Mouse (Mus musculus): ENCODE measurements at regions not wholly inside any gene's neighbourhood (a gene's known extent, or its start where the extent isn't known, plus 50 kb on each side); places are given as distances from the start of the nearest gene placed in this dataset.

GRCm38 (mm10) chr5:64609378-64610087 is 193.7 kb upstream of the Klf3 start:
- Histone ChIP-seq H3K9ac (no peak overlapping the region), H3K4me1 (replicated peaks) (peaks cover 12% of the 10 kb centered on the region), H3K9me3 (no peaks in the 10 kb centered on the region), H3K4me3 (no peak overlapping the region), H3K36me3 (no peaks in the 10 kb centered on the region), H3K27ac (replicated peaks) (no peak overlapping the region), H3K27me3 (no peaks in the 10 kb centered on the region), H3K4me2 (no peak overlapping the region)
- no peak for ATAC-seq (ENCODE audit: low read depth)
- 83% methylated on average over 3 of the region's 3 CpGs for WGBS

DNA sequence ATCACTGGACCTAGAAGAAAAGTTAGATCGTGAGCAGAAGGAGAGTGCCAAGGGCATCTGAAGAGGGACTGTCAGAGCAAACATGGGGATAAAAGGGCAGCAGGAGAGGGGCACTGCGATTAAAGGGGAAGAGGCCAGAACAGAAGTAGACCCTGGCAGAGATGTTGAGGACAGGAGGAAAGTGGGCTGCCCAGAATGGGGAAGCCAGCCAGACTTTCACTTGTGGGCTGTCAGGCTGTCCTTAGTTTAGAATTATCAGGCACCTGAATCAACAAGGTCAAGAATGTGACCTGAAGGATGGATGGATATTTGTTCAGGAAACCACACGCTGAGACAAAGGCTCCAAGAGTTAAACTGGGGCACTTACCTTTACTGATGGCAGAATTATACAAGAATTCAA is 193.0 kb upstream of the Klf3 start:
- Histone ChIP-seq H3K9me3 (no peaks in the 10 kb centered on the region), H3K4me1 (replicated peaks) (peaks cover 12% of the 10 kb centered on the region), H3K27ac (replicated peaks) (no peak overlapping the region), H3K4me2 (no peak overlapping the region), H3K4me3 (no peak overlapping the region), H3K36me3 (no peaks in the 10 kb centered on the region), H3K27me3 (no peaks in the 10 kb centered on the region), H3K9ac (no peak overlapping the region)
- 14% methylated on average over 3 of the region's 3 CpGs for WGBS
- ATAC-seq (ENCODE audit: low read depth) = no peak

- WGBS = 11% methylated on average over 11 of the region's 13 CpGs
- Histone ChIP-seq H3K27ac (replicated peaks) (no peak overlapping the region), H3K4me1 (replicated peaks) (peaks cover 12% of the 10 kb centered on the region), H3K36me3 (no peaks in the 10 kb centered on the region), H3K27me3 (no peaks in the 10 kb centered on the region), H3K9me3 (no peaks in the 10 kb centered on the region), H3K9ac (peak overlapping the region; percentile 28; the same call in 1 of the 2 replicates), H3K4me3 (no peak overlapping the region), H3K4me2 (peak overlapping the region; percentile 13; the same call in 1 of the 2 replicates)
- ATAC-seq (ENCODE audit: low read depth) = peak; percentile 82
These were observed 192.4 kb upstream of the Klf3 start for GRCm38 (mm10) chr5:64610562-64611405.

DNA sequence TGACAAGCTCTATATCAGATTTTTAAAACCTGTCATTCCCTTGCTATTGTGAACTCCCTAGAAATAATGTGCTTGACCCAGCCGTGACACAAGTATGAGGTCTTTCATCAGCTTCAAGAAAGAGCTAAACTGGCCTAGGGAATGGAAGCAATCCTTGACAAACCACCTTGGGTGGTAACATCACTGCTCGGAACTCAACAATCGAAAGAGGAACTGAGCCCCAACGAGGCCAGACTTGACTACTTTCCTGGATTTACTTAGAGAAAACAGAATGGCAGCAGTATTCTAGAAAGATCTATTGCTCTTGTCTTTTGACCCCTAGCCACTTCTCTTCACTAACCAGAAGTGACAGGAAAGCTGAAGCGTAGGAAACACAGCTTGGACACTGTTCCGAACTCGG is 191.2 kb upstream of the Klf3 start:
- no peak for ATAC-seq (ENCODE audit: low read depth)
- H3K9ac ChIP-seq = no peak overlapping the region
- H3K4me1 ChIP-seq (replicated peaks) = peaks cover 16% of the 10 kb centered on the region
- H3K27me3 ChIP-seq = no peaks in the 10 kb centered on the region
- no peaks in the 10 kb centered on the region for H3K9me3 ChIP-seq
- no peak overlapping the region for H3K4me3 ChIP-seq
- no peak overlapping the region for H3K4me2 ChIP-seq
- no peak overlapping the region for H3K27ac ChIP-seq (replicated peaks)
- no peaks in the 10 kb centered on the region for H3K36me3 ChIP-seq
- whole genome bisulfite sequencing = 87% methylated on average over 7 of the region's 7 CpGs

- no peak for ATAC-seq (ENCODE audit: low read depth)
- no peaks in the 10 kb centered on the region for H3K36me3 ChIP-seq
- no peak overlapping the region for H3K4me3 ChIP-seq
- H3K4me2 ChIP-seq = no peak overlapping the region
- H3K9ac ChIP-seq = no peak overlapping the region
- no peaks in the 10 kb centered on the region for H3K9me3 ChIP-seq
- H3K27ac ChIP-seq (replicated peaks) = no peak overlapping the region
- no peaks in the 10 kb centered on the region for H3K27me3 ChIP-seq
- H3K4me1 ChIP-seq (replicated peaks) = peaks cover 16% of the 10 kb centered on the region
- 92% methylated on average over 3 of the region's 3 CpGs for WGBS
These were observed 189.5 kb upstream of the Klf3 start for GRCm38 (mm10) chr5:64613696-64614095.

GRCm38 (mm10) chr5:64618126-64618525 is 185.1 kb upstream of the Klf3 start:
- no peak for ATAC-seq (ENCODE audit: low read depth)
- H3K36me3 ChIP-seq = no peaks in the 10 kb centered on the region
- H3K4me3 ChIP-seq = no peak overlapping the region
- WGBS = 60% methylated on average over 5 of the region's 5 CpGs
- H3K27me3 ChIP-seq = no peaks in the 10 kb centered on the region
- no peak overlapping the region for H3K4me2 ChIP-seq
- H3K9me3 ChIP-seq = no peaks in the 10 kb centered on the region
- no peak overlapping the region for H3K27ac ChIP-seq (replicated peaks)
- peaks cover 4% of the 10 kb centered on the region; the same call in 1 of the 2 replicates for H3K4me1 ChIP-seq (replicated peaks)
- H3K9ac ChIP-seq = no peak overlapping the region

DNA sequence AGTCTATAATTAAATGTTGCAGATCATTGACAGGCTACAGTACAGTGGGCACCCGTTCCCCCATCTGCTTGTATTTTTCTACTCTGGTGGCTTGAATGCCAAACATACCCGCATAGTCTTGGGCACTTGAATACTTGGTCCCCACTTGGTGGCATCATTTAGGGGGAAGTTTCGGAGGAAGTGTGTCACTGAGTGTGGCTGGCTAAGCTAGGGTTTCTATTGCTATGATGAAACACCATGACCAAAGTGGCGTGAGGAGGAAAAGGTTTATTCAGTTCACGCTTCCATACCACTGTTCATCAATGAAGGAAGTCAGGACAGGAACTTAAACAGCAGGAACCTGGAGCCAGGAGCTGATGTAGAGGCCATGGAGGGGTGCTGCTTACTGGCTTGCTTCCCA is 183.4 kb upstream of the Klf3 start:
- WGBS = 93% methylated on average over 5 of the region's 5 CpGs

GRCm38 (mm10) chr5:64620726-64621125 is 182.5 kb upstream of the Klf3 start:
- WGBS = 90% methylated on average over 5 of the region's 5 CpGs
- no peak overlapping the region for H3K4me3 ChIP-seq
- H3K4me2 ChIP-seq = no peak overlapping the region
- no peak overlapping the region for H3K9ac ChIP-seq
- no peaks in the 10 kb centered on the region for H3K27me3 ChIP-seq
- no peak for ATAC-seq (ENCODE audit: low read depth)
- peaks cover 4% of the 10 kb centered on the region; the same call in 1 of the 2 replicates for H3K4me1 ChIP-seq (replicated peaks)
- H3K9me3 ChIP-seq = no peaks in the 10 kb centered on the region
- H3K27ac ChIP-seq (replicated peaks) = no peak overlapping the region
- no peaks in the 10 kb centered on the region for H3K36me3 ChIP-seq

More for the DNA sequence above, 183.4 kb upstream of the Klf3 start:
- Histone ChIP-seq H3K4me2 (no peak overlapping the region), H3K27me3 (no peaks in the 10 kb centered on the region), H3K36me3 (no peaks in the 10 kb centered on the region), H3K27ac (replicated peaks) (no peak overlapping the region), H3K4me1 (replicated peaks) (peaks cover 4% of the 10 kb centered on the region; the same call in 1 of the 2 replicates), H3K4me3 (no peak overlapping the region), H3K9ac (no peak overlapping the region), H3K9me3 (no peaks in the 10 kb centered on the region)
- no peak for ATAC-seq (ENCODE audit: low read depth)

- Histone ChIP-seq H3K36me3 (no peaks in the 10 kb centered on the region), H3K27me3 (no peaks in the 10 kb centered on the region), H3K4me1 (replicated peaks) (peaks cover under 1% of the 10 kb centered on the region; the same call in 1 of the 2 replicates), H3K4me2 (no peak overlapping the region), H3K9ac (no peak overlapping the region), H3K4me3 (no peak overlapping the region), H3K27ac (replicated peaks) (no peak overlapping the region), H3K9me3 (no peaks in the 10 kb centered on the region)
- ATAC-seq (ENCODE audit: low read depth) = no peak
- WGBS = 90% methylated on average over 1 of the region's 1 CpGs
These were observed 181.8 kb upstream of the Klf3 start for GRCm38 (mm10) chr5:64621386-64621785.

DNA sequence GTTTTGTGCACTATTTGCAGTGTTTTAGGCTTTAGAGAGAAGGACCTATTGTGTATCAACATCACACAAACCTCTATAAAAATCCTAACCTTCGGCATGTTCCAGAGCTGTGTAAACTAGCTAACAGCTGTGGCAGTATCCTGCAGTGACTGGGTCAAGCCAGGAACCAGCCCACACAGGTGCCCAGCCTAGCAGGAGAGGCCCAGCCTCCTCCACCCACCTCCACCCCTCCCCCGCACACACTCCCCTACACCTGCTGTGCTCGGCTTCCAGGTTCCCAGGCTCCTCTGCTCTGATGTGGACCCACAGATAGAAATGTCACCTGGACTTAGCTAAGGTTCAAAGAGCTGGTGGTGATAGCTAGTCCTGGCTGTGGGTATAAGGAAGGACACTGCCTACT is 179.5 kb upstream of the Klf3 start:
- Histone ChIP-seq H3K27me3 (no peaks in the 10 kb centered on the region), H3K9me3 (no peaks in the 10 kb centered on the region), H3K27ac (replicated peaks) (no peak overlapping the region), H3K36me3 (no peaks in the 10 kb centered on the region), H3K4me2 (no peak overlapping the region), H3K4me3 (no peak overlapping the region), H3K4me1 (replicated peaks) (no peaks in the 10 kb centered on the region), H3K9ac (no peak overlapping the region)
- ATAC-seq (ENCODE audit: low read depth) = no peak
- 54% methylated on average over 3 of the region's 3 CpGs for WGBS

DNA sequence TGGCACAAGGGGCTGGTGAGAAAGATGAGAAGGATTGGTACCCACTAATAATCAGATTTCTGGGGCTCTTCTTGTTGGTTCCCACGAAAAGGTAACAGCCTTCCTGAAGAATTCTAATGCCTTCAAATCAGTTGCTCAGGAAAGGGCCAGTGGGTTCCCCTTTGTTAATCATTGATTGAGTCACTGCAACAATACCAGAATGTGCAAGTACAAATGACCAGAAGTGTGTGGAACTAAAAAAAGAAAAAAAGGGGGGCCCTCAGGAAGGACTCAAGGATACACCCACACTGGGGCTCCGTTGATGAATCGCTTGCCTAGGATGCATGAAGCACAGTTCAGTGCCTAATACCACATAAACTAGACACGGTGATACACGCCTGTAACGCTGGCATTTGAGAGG is 179.0 kb upstream of the Klf3 start:
- 77% methylated on average over 6 of the region's 6 CpGs for WGBS
- ATAC-seq (ENCODE audit: low read depth) = no peak
- no peak overlapping the region for H3K27ac ChIP-seq (replicated peaks)
- no peaks in the 10 kb centered on the region for H3K36me3 ChIP-seq
- H3K27me3 ChIP-seq = no peaks in the 10 kb centered on the region
- H3K4me3 ChIP-seq = no peak overlapping the region
- no peaks in the 10 kb centered on the region for H3K4me1 ChIP-seq (replicated peaks)
- no peak overlapping the region for H3K9ac ChIP-seq
- no peak overlapping the region for H3K4me2 ChIP-seq
- H3K9me3 ChIP-seq = no peaks in the 10 kb centered on the region

GRCm38 (mm10) chr5:64625421-64625820 is 177.8 kb upstream of the Klf3 start:
- 70% methylated on average over 4 of the region's 4 CpGs for WGBS
- Histone ChIP-seq H3K4me3 (no peak overlapping the region), H3K36me3 (no peaks in the 10 kb centered on the region), H3K27ac (replicated peaks) (no peak overlapping the region), H3K9ac (no peak overlapping the region), H3K9me3 (no peaks in the 10 kb centered on the region), H3K4me1 (replicated peaks) (no peaks in the 10 kb centered on the region), H3K4me2 (no peak overlapping the region), H3K27me3 (no peaks in the 10 kb centered on the region)
- ATAC-seq (ENCODE audit: low read depth) = no peak

Data from neural tube, embryonic 13.5 days (tissue).